Mouse (Mus musculus): ENCODE results near the gene Gmds. TPM values are rescaled to one million over a fixed set of nuclear protein-coding genes. Genes with fewer than 3 reads are reported as not detected.
A peak's percentile ranks its signal among the peaks of the same experiment; 100 is the strongest.

Gmds gene
- polyA plus RNA-seq, 1 experiment from 2014 or later = 29.7 TPM

- WGBS = 87% methylated on average over 5 of the region's 5 CpGs
- no peak for DNase-seq (ENCODE audit: low spot score)
- no peaks in the 10 kb centered on the region for H3K36me3 ChIP-seq (replicated peaks)
- H3K4me1 ChIP-seq = peaks cover 13% of the 10 kb centered on the region
- peaks cover 41% of the 10 kb centered on the region for H3K27me3 ChIP-seq (replicated peaks; ENCODE audit: low read depth, poor library complexity, severe bottlenecking)
- H3K27ac ChIP-seq (replicated peaks) = no peak overlapping the region
- H3K9me3 ChIP-seq = no peaks in the 10 kb centered on the region
- no peak overlapping the region for H3K4me3 ChIP-seq
Observed at GRCm38 (mm10) chr13:31864786-31865185, 473.8 kb downstream of the Gmds start.

- WGBS = 54% methylated on average over 9 of the region's 9 CpGs
- H3K4me3 ChIP-seq = no peak overlapping the region
- no peaks in the 10 kb centered on the region for H3K9me3 ChIP-seq
- H3K27ac ChIP-seq (replicated peaks) = no peak overlapping the region
- DNase-seq (ENCODE audit: low spot score) = peak; percentile 46
- no peaks in the 10 kb centered on the region for H3K36me3 ChIP-seq (replicated peaks)
- peaks cover 44% of the 10 kb centered on the region for H3K27me3 ChIP-seq (replicated peaks; ENCODE audit: low read depth, poor library complexity, severe bottlenecking)
- H3K4me1 ChIP-seq = peaks cover 19% of the 10 kb centered on the region
Observed at GRCm38 (mm10) chr13:31863461-31863860, 475.1 kb downstream of the Gmds start.

GRCm38 (mm10) chr13:31860200-31860599, 478.3 kb downstream of the Gmds start:
- no peak for DNase-seq (ENCODE audit: low spot score)
- Histone ChIP-seq H3K9me3 (no peaks in the 10 kb centered on the region), H3K4me1 (peaks cover 19% of the 10 kb centered on the region), H3K27ac (replicated peaks) (no peak overlapping the region), H3K36me3 (replicated peaks) (no peaks in the 10 kb centered on the region), H3K4me3 (no peak overlapping the region), H3K27me3 (replicated peaks; ENCODE audit: low read depth, poor library complexity, severe bottlenecking) (peaks cover 62% of the 10 kb centered on the region)
- whole genome bisulfite sequencing = 91% methylated on average over 5 of the region's 5 CpGs

GRCm38 (mm10) chr13:31854000-31854399, 484.5 kb downstream of the Gmds start:
- no peak overlapping the region for H3K4me3 ChIP-seq
- peaks cover 25% of the 10 kb centered on the region for H3K4me1 ChIP-seq
- 59% methylated on average over 4 of the region's 4 CpGs for WGBS
- H3K9me3 ChIP-seq = no peaks in the 10 kb centered on the region
- H3K36me3 ChIP-seq (replicated peaks) = no peaks in the 10 kb centered on the region
- H3K27me3 ChIP-seq (replicated peaks; ENCODE audit: low read depth, poor library complexity, severe bottlenecking) = peaks cover 68% of the 10 kb centered on the region
- DNase-seq (ENCODE audit: low spot score) = peak; percentile 25
- no peak overlapping the region for H3K27ac ChIP-seq (replicated peaks)

- H3K27me3 ChIP-seq (replicated peaks; ENCODE audit: low read depth, poor library complexity, severe bottlenecking) = peaks cover 69% of the 10 kb centered on the region
- H3K9me3 ChIP-seq = no peaks in the 10 kb centered on the region
- DNase-seq (ENCODE audit: low spot score) = peak; percentile 38
- H3K36me3 ChIP-seq (replicated peaks) = no peaks in the 10 kb centered on the region
- 43% methylated on average over 2 of the region's 2 CpGs for WGBS
- H3K4me1 ChIP-seq = peaks cover 26% of the 10 kb centered on the region
- no peak overlapping the region for H3K4me3 ChIP-seq
- H3K27ac ChIP-seq (replicated peaks) = no peak overlapping the region
Observed at GRCm38 (mm10) chr13:31853564-31853963, 485.0 kb downstream of the Gmds start.

GRCm38 (mm10) chr13:31849258-31849971, 489.1 kb downstream of the Gmds start:
- Histone ChIP-seq H3K27me3 (replicated peaks; ENCODE audit: low read depth, poor library complexity, severe bottlenecking) (peaks cover 37% of the 10 kb centered on the region), H3K4me3 (no peak overlapping the region), H3K36me3 (replicated peaks) (no peaks in the 10 kb centered on the region), H3K27ac (replicated peaks) (no peak overlapping the region), H3K9me3 (no peaks in the 10 kb centered on the region), H3K4me1 (peaks cover 17% of the 10 kb centered on the region)
- 47% methylated on average over 5 of the region's 5 CpGs for WGBS
- DNase-seq (ENCODE audit: low spot score) = no peak

GRCm38 (mm10) chr13:31835802-31836201, 502.7 kb downstream of the Gmds start:
- Histone ChIP-seq H3K4me3 (no peak overlapping the region), H3K27me3 (replicated peaks; ENCODE audit: low read depth, poor library complexity, severe bottlenecking) (peaks cover 11% of the 10 kb centered on the region), H3K4me1 (peaks cover 9% of the 10 kb centered on the region), H3K27ac (replicated peaks) (no peak overlapping the region), H3K9me3 (no peaks in the 10 kb centered on the region), H3K36me3 (replicated peaks) (no peaks in the 10 kb centered on the region)
- 81% methylated on average over 4 of the region's 4 CpGs for WGBS
- DNase-seq (ENCODE audit: low spot score) = no peak

GRCm38 (mm10) chr13:31830332-31830731, 508.2 kb downstream of the Gmds start:
- H3K4me3 ChIP-seq = no peak overlapping the region
- no peaks in the 10 kb centered on the region for H3K36me3 ChIP-seq (replicated peaks)
- no peak for DNase-seq (ENCODE audit: low spot score)
- H3K27ac ChIP-seq (replicated peaks) = no peak overlapping the region
- H3K4me1 ChIP-seq = peaks cover 2% of the 10 kb centered on the region; the same call in 1 of the 2 replicates
- H3K9me3 ChIP-seq = no peaks in the 10 kb centered on the region
- WGBS = 75% methylated on average over 9 of the region's 9 CpGs
- H3K27me3 ChIP-seq (replicated peaks; ENCODE audit: low read depth, poor library complexity, severe bottlenecking) = peaks cover 21% of the 10 kb centered on the region

- 86% methylated on average over 4 of the region's 4 CpGs for WGBS
- DNase-seq (ENCODE audit: low spot score) = no peak
- peaks cover 19% of the 10 kb centered on the region for H3K4me1 ChIP-seq
- H3K27me3 ChIP-seq (replicated peaks; ENCODE audit: low read depth, poor library complexity, severe bottlenecking) = peaks cover 25% of the 10 kb centered on the region
- no peak overlapping the region for H3K4me3 ChIP-seq
- H3K9me3 ChIP-seq = no peaks in the 10 kb centered on the region
- H3K36me3 ChIP-seq (replicated peaks) = no peaks in the 10 kb centered on the region
- no peak overlapping the region for H3K27ac ChIP-seq (replicated peaks)
Observed at GRCm38 (mm10) chr13:31828446-31828845, 510.1 kb downstream of the Gmds start.

GRCm38 (mm10) chr13:31827820-31828332, 510.7 kb downstream of the Gmds start:
- no peaks in the 10 kb centered on the region for H3K9me3 ChIP-seq
- H3K4me3 ChIP-seq = no peak overlapping the region
- no peak for DNase-seq (ENCODE audit: low spot score)
- no peak overlapping the region for H3K27ac ChIP-seq (replicated peaks)
- H3K4me1 ChIP-seq = peaks cover 25% of the 10 kb centered on the region
- H3K36me3 ChIP-seq (replicated peaks) = no peaks in the 10 kb centered on the region
- 64% methylated on average over 3 of the region's 3 CpGs for WGBS
- H3K27me3 ChIP-seq (replicated peaks; ENCODE audit: low read depth, poor library complexity, severe bottlenecking) = peaks cover 26% of the 10 kb centered on the region

GRCm38 (mm10) chr13:31827160-31827559, 511.4 kb downstream of the Gmds start:
- H3K27me3 ChIP-seq (replicated peaks; ENCODE audit: low read depth, poor library complexity, severe bottlenecking) = peaks cover 32% of the 10 kb centered on the region
- no peaks in the 10 kb centered on the region for H3K9me3 ChIP-seq
- DNase-seq (ENCODE audit: low spot score) = no peak
- H3K27ac ChIP-seq (replicated peaks) = no peak overlapping the region
- H3K4me1 ChIP-seq = peaks cover 32% of the 10 kb centered on the region
- 83% methylated on average over 5 of the region's 5 CpGs for WGBS
- no peak overlapping the region for H3K4me3 ChIP-seq
- no peaks in the 10 kb centered on the region for H3K36me3 ChIP-seq (replicated peaks)

GRCm38 (mm10) chr13:31825180-31825579, 513.4 kb downstream of the Gmds start:
- H3K36me3 ChIP-seq (replicated peaks) = no peaks in the 10 kb centered on the region
- peaks cover 50% of the 10 kb centered on the region for H3K27me3 ChIP-seq (replicated peaks; ENCODE audit: low read depth, poor library complexity, severe bottlenecking)
- WGBS = 88% methylated on average over 1 of the region's 1 CpGs
- H3K4me3 ChIP-seq = no peak overlapping the region
- DNase-seq (ENCODE audit: low spot score) = no peak
- H3K9me3 ChIP-seq = no peaks in the 10 kb centered on the region
- no peak overlapping the region for H3K27ac ChIP-seq (replicated peaks)
- H3K4me1 ChIP-seq = peaks cover 51% of the 10 kb centered on the region

- Histone ChIP-seq H3K9me3 (no peaks in the 10 kb centered on the region), H3K4me1 (peaks cover 70% of the 10 kb centered on the region), H3K27ac (replicated peaks) (no peak overlapping the region), H3K27me3 (replicated peaks; ENCODE audit: low read depth, poor library complexity, severe bottlenecking) (peaks cover 60% of the 10 kb centered on the region), H3K36me3 (replicated peaks) (no peaks in the 10 kb centered on the region), H3K4me3 (no peak overlapping the region)
- WGBS = 9% methylated on average over 5 of the region's 5 CpGs
- DNase-seq (ENCODE audit: low spot score) = no peak
Observed at GRCm38 (mm10) chr13:31823316-31823715, 515.2 kb downstream of the Gmds start.
